ENCODE assay signal across 30 mouse cellular contexts in genomic region chr6:71746246-71746645, GRCm38 (mm10). TPM values are rescaled to one million over a fixed set of nuclear protein-coding genes. Genes with fewer than 3 reads are reported as not detected.
DNase-seq lines count a peak whose midpoint lies in the region; ATAC-seq and TF ChIP-seq lines count a peak whose summit lies in the region.
"Had no signal": no experiment of that assay in that cellular context is flagged by ENCODE, and none has a peak within 500 bp of the region (broad histone marks: within the 10 kb centered on the region; RNA-seq: fewer than 3 reads in every experiment).

No protein-coding gene starts in this region.

- TF ChIP-seq CTCF in forebrain, postnatal 0 days (IDR thresholded peaks at IDR 0.05; ENCODE audit: low read depth), result no peak
- TF ChIP-seq CTCF in layer of hippocampus, adult 2 months (conservative IDR thresholded peaks at IDR 0.05), result no peak

- WGBS in forebrain, postnatal 0 days, result 6% methylated on average over 1 of the region's 1 CpGs
- WGBS in forebrain, embryonic 10.5 days, result 38% methylated on average over 1 of the region's 1 CpGs
- WGBS in midbrain, embryonic 11.5 days, result 15% methylated on average over 1 of the region's 1 CpGs
- 15% methylated on average over 1 of the region's 1 CpGs for WGBS in midbrain, embryonic 16.5 days

- H3K4me1 ChIP-seq in forebrain, postnatal 0 days (ENCODE audit: insufficient read depth), result 0 out of 2 replicates have a peak, but pooled peaks cover 8% of the 10 kb centered on the region
- peaks cover 4% of the 10 kb centered on the region; the same call in 1 of the 2 replicates for H3K4me1 ChIP-seq in forebrain, embryonic 10.5 days
- H3K4me1 ChIP-seq in midbrain, embryonic 11.5 days (ENCODE audit: control insufficient read depth, insufficient read depth, low read length), result 0 out of 2 replicates have a peak, but pooled peaks cover 5% of the 10 kb centered on the region
- peaks cover 2% of the 10 kb centered on the region for H3K4me1 ChIP-seq in midbrain, embryonic 16.5 days (ENCODE audit: control insufficient read depth, insufficient read depth, low read length)
- H3K4me1 ChIP-seq: embryonic facial prominence, embryonic 10.5 days; intestine, embryonic 15.5 days had no signal

- peak overlapping the region; percentile 50; the same call in 1 of the 2 replicates for H3K27ac ChIP-seq in forebrain, postnatal 0 days (ENCODE audit: low read depth, low read length)
- no peak overlapping the region for H3K27ac ChIP-seq in forebrain, embryonic 10.5 days
- H3K27ac ChIP-seq in layer of hippocampus, adult 2 months, result peak overlapping the region; percentile 76
- H3K27ac ChIP-seq in midbrain, embryonic 11.5 days (ENCODE audit: low read depth, low read length), result no peak overlapping the region
- no peak overlapping the region for H3K27ac ChIP-seq in midbrain, embryonic 16.5 days (ENCODE audit: low read length)
- H3K27ac ChIP-seq: embryonic facial prominence, embryonic 10.5 days; embryonic facial prominence, embryonic 13.5 days; forebrain, embryonic 13.5 days; hindbrain, embryonic 10.5 days; hindbrain, embryonic 13.5 days; intestine, embryonic 15.5 days had no signal

- no peaks in the 10 kb centered on the region for H3K9me3 ChIP-seq in forebrain, postnatal 0 days (ENCODE audit: low read length)
- H3K9me3 ChIP-seq in forebrain, embryonic 10.5 days, result no peaks in the 10 kb centered on the region
- no peaks in the 10 kb centered on the region for H3K9me3 ChIP-seq in midbrain, embryonic 11.5 days (ENCODE audit: control insufficient read depth, low read length)
- no peaks in the 10 kb centered on the region for H3K9me3 ChIP-seq in midbrain, embryonic 16.5 days (replicated peaks; ENCODE audit: control insufficient read depth, low read length, poor library complexity, severe bottlenecking)
- H3K9me3 ChIP-seq: embryonic facial prominence, embryonic 10.5 days; embryonic facial prominence, embryonic 13.5 days; forebrain, embryonic 13.5 days; G1E; hindbrain, embryonic 10.5 days; hindbrain, embryonic 13.5 days; intestine, embryonic 15.5 days had no signal

- no peaks in the 10 kb centered on the region for H3K36me3 ChIP-seq in forebrain, postnatal 0 days (ENCODE audit: insufficient read depth)
- no peaks in the 10 kb centered on the region for H3K36me3 ChIP-seq in forebrain, embryonic 10.5 days (replicated peaks)
- no peaks in the 10 kb centered on the region for H3K36me3 ChIP-seq in midbrain, embryonic 11.5 days (ENCODE audit: control insufficient read depth, insufficient read depth, low read length)
- H3K36me3 ChIP-seq in midbrain, embryonic 16.5 days (ENCODE audit: control insufficient read depth, insufficient read depth, low read length), result no peaks in the 10 kb centered on the region
- H3K36me3 ChIP-seq: embryonic facial prominence, embryonic 10.5 days; embryonic facial prominence, embryonic 13.5 days; G1E; hindbrain, embryonic 10.5 days; intestine, embryonic 15.5 days had no signal

- H3K4me3 ChIP-seq in forebrain, postnatal 0 days (ENCODE audit: low read depth, low read length), result no peak overlapping the region
- H3K4me3 ChIP-seq in forebrain, embryonic 10.5 days, result no peak overlapping the region
- H3K4me3 ChIP-seq in layer of hippocampus, adult 2 months, result no peak overlapping the region
- H3K4me3 ChIP-seq in midbrain, embryonic 11.5 days (ENCODE audit: low read depth, low read length), result no peak overlapping the region
- H3K4me3 ChIP-seq in midbrain, embryonic 16.5 days (ENCODE audit: low read depth, low read length), result no peak overlapping the region
- H3K4me3 ChIP-seq: embryonic facial prominence, embryonic 10.5 days; embryonic facial prominence, embryonic 13.5 days; erythroblast, embryonic 14.5 days; forebrain, embryonic 13.5 days; hindbrain, embryonic 10.5 days; hindbrain, embryonic 13.5 days; intestine, embryonic 15.5 days had no signal

- peak; percentile 32 for ATAC-seq in forebrain, postnatal 0 days
- ATAC-seq in midbrain, embryonic 11.5 days (ENCODE audit: low FRiP score), result 0 out of 2 replicates have a peak, but pooled peaks have one; percentile 59
- no peak for ATAC-seq in midbrain, embryonic 16.5 days
- ATAC-seq: forebrain, embryonic 13.5 days; hindbrain, embryonic 16.5 days; intestine, embryonic 15.5 days; Patski had no signal

- no peaks in the 10 kb centered on the region for H3K27me3 ChIP-seq in forebrain, postnatal 0 days (ENCODE audit: insufficient read depth, low read length)
- no peaks in the 10 kb centered on the region for H3K27me3 ChIP-seq in forebrain, embryonic 10.5 days (ENCODE audit: poor library complexity, severe bottlenecking)
- no peaks in the 10 kb centered on the region for H3K27me3 ChIP-seq in midbrain, embryonic 11.5 days (ENCODE audit: control insufficient read depth, insufficient read depth, low read length)
- no peaks in the 10 kb centered on the region for H3K27me3 ChIP-seq in midbrain, embryonic 16.5 days (ENCODE audit: control insufficient read depth, insufficient read depth, low read depth, low read length)
- H3K27me3 ChIP-seq: CH12.LX; embryonic facial prominence, embryonic 13.5 days; forebrain, embryonic 13.5 days; hindbrain, embryonic 13.5 days; intestine, embryonic 15.5 days had no signal

- H3K9ac ChIP-seq in forebrain, postnatal 0 days, result no peak overlapping the region
- H3K9ac ChIP-seq in midbrain, embryonic 11.5 days (ENCODE audit: low read length), result no peak overlapping the region
- no peak overlapping the region for H3K9ac ChIP-seq in midbrain, embryonic 16.5 days (ENCODE audit: low read depth, low read length)
- H3K9ac ChIP-seq: embryonic facial prominence, embryonic 13.5 days; forebrain, embryonic 13.5 days; hindbrain, embryonic 13.5 days; intestine, embryonic 15.5 days had no signal

- no peak for DNase-seq in forebrain, postnatal 0 days
- DNase-seq in forebrain, embryonic 10.5 days (ENCODE audit: extremely low spot score, low spot score), result no peak
- DNase-seq in layer of hippocampus, adult 2 months (ENCODE audit: low spot score in 2 of 2), result no peak
- DNase-seq in layer of hippocampus, adult 18-20 months (ENCODE audit: low spot score in 2 of 2), result no peak
- DNase-seq in midbrain, embryonic 11.5 days (ENCODE audit: low spot score, missing footprints), result no peak
- DNase-seq in brain, adult 2 months (ENCODE audit: low read depth, low spot score), result peak; percentile 43
- DNase-seq in spleen, postnatal 4 days (ENCODE audit: low spot score in 2 of 2), result no peak
- DNase-seq: adrenal gland, postnatal 10 days; adrenal gland, postnatal 36 days; B cell, adult 2 months; cerebellum, adult 11 months; cerebellum, adult 2 months; cerebellum, adult 9-11 months; cerebellum, postnatal 25 days; embryo, embryonic 11 days; gastrocnemius, postnatal 14 days; heart, adult 11 months had no signal

- no peak overlapping the region for H3K4me2 ChIP-seq in forebrain, postnatal 0 days (ENCODE audit: low read depth)
- H3K4me2 ChIP-seq in midbrain, embryonic 11.5 days, result no peak overlapping the region
- H3K4me2 ChIP-seq in midbrain, embryonic 16.5 days (ENCODE audit: low read length), result no peak overlapping the region
- H3K4me2 ChIP-seq: embryonic facial prominence, embryonic 13.5 days; forebrain, embryonic 13.5 days; heart, embryonic 11.5 days; hindbrain, embryonic 13.5 days; intestine, embryonic 15.5 days had no signal

RNA-seq across cellular contexts. Expression of gene Reep1, which starts 38.9 kb away (rescaled TPM):
- 319 and 402 TPM in 2 replicates for total RNA-seq in forebrain, postnatal 0 days (2014; rRNA removed)
- 187 and 243 TPM in 2 replicates for polyA plus RNA-seq in forebrain, postnatal 0 days (2015; fragmentation: Nextera tagmentation; extraction: Ambion mirVana)
- polyA plus RNA-seq in forebrain, embryonic 10.5 days (2016; fragmentation: Nextera tagmentation; extraction: Ambion mirVana), result 21.4 and 21.9 TPM in 2 replicates
- total RNA-seq in layer of hippocampus, adult 2 months (2021), result 10 to 100 TPM; 69.1 to 71.2 TPM
- 10 to 100 TPM; 70.5 to 72.3 TPM for total RNA-seq in layer of hippocampus, adult 18-20 months (2021)
- polyA plus RNA-seq in midbrain, embryonic 11.5 days (2014; fragmentation: Nextera tagmentation; extraction: Ambion mirVana), result 72.1 TPM in 2 replicates
- polyA plus RNA-seq in midbrain, embryonic 16.5 days (2015; fragmentation: Nextera tagmentation; extraction: Ambion mirVana), result 331 and 350 TPM in 2 replicates
- polyA plus RNA-seq: erythroblast, embryonic 14.5 days; G1E had no signal

Comparison
In these comparisons a context has a peak if more than half of its experiments do, and no peak if none do; other contexts are left out.
1. H3K27ac ChIP-seq: peak in forebrain, postnatal 0 days (single experiment) and layer of hippocampus, adult 2 months (single experiment); none in forebrain, embryonic 10.5 days (single experiment), midbrain, embryonic 11.5 days (single experiment) and midbrain, embryonic 16.5 days (single experiment).